Comparison of ENCODE assay signal across 27 mouse cellular contexts in genomic region chr2:11204961-11205360, GRCm38 (mm10). TPM values are rescaled to one million over a fixed set of nuclear protein-coding genes. Genes with fewer than 3 reads are reported as not detected.
DNase-seq lines count a peak whose midpoint lies in the region; ATAC-seq and TF ChIP-seq lines count a peak whose summit lies in the region.
"Had no signal": no experiment of that assay in that cellular context is flagged by ENCODE, and none has a peak within 500 bp of the region (broad histone marks: within the 10 kb centered on the region; RNA-seq: fewer than 3 reads in every experiment).

No protein-coding gene starts in this region.

- intact Hi-C loops in heart, adult 2 months (cut with DNase I): no loop called here

- peak overlapping the region; percentile 88 for H3K27ac ChIP-seq in spleen, adult 2 months (ENCODE audit: insufficient read depth, low read length)
- H3K27ac ChIP-seq in hindbrain, embryonic 14.5 days: no peak overlapping the region
- H3K27ac ChIP-seq in heart, adult 2 months: no peak overlapping the region
- H3K27ac ChIP-seq: embryonic facial prominence, embryonic 15.5 days; forebrain, embryonic 12.5 days; hindbrain, embryonic 15.5 days; intestine, embryonic 15.5 days; layer of hippocampus, adult 2 months; liver, embryonic 13.5 days; midbrain, embryonic 13.5 days had no signal

- peaks cover 10% of the 10 kb centered on the region for H3K4me1 ChIP-seq in spleen, adult 2 months (ENCODE audit: control insufficient read depth, insufficient read depth, insufficient read length)
- no peaks in the 10 kb centered on the region for H3K4me1 ChIP-seq in hindbrain, embryonic 14.5 days (replicated peaks; ENCODE audit: control insufficient read depth, insufficient read depth, low read length)
- no peaks in the 10 kb centered on the region for H3K4me1 ChIP-seq in heart, adult 2 months (ENCODE audit: control insufficient read depth, insufficient read depth, low read length)
- H3K4me1 ChIP-seq: embryonic facial prominence, embryonic 15.5 days; hindbrain, embryonic 15.5 days; intestine, embryonic 15.5 days; midbrain, embryonic 13.5 days had no signal

- no peak overlapping the region for H3K4me3 ChIP-seq in spleen, adult 2 months (ENCODE audit: extremely low read depth, insufficient read depth, insufficient read length)
- no peak overlapping the region for H3K4me3 ChIP-seq in hindbrain, embryonic 14.5 days (replicated peaks; ENCODE audit: low read length)
- H3K4me3 ChIP-seq in heart, adult 2 months: no peak overlapping the region
- H3K4me3 ChIP-seq: embryonic facial prominence, embryonic 15.5 days; forebrain, embryonic 12.5 days; hindbrain, embryonic 15.5 days; intestine, embryonic 15.5 days; layer of hippocampus, adult 2 months; liver, embryonic 13.5 days; midbrain, embryonic 13.5 days had no signal

- ATAC-seq in CD4-positive, CD25-positive, alpha-beta regulatory T cell, adult 4 months: peak; percentile 25
- ATAC-seq in megakaryocyte, adult 5-6 weeks (ENCODE audit: poor library complexity, severe bottlenecking): peak; percentile 30; the same call in 1 of the 2 replicates
- no peak for ATAC-seq in hindbrain, embryonic 14.5 days (ENCODE audit: low FRiP score)
- ATAC-seq: intestine, embryonic 15.5 days; midbrain, embryonic 13.5 days had no signal

- TF ChIP-seq POLR2A in spleen, adult 2 months (IDR thresholded peaks at IDR 0.05; ENCODE audit: low read depth, low read length): no peak
- TF ChIP-seq POLR2A in heart, adult 2 months (IDR thresholded peaks at IDR 0.05; ENCODE audit: insufficient read depth, low read depth, low read length): no peak

- no peak for DNase-seq in spleen, adult 2 months (ENCODE audit: low read depth in 1 of 2, low spot score in 2 of 2)
- DNase-seq in spleen, postnatal 36 days (ENCODE audit: low spot score in 2 of 2): no peak
- no peak for DNase-seq in hindbrain, embryonic 14.5 days (ENCODE audit: low spot score)
- DNase-seq in right cerebral cortex, postnatal 10 days (ENCODE audit: low spot score in 2 of 2): no peak
- no peak for DNase-seq in heart, adult 2 months
- DNase-seq: adrenal gland, adult 8-10 months; cerebellum, adult 2 months; cerebellum, postnatal 14 days; gastrocnemius, postnatal 10 days; heart, adult 11 months; kidney, adult 2 months; kidney, postnatal 36 days; left cerebral cortex, postnatal 4 days; liver, embryonic 13.5 days; lung, adult 2 months; lung, postnatal 14 days; spleen, adult 18-20 months had no signal

- H3K27me3 ChIP-seq in spleen, adult 2 months (ENCODE audit: control insufficient read depth, insufficient read depth, low read length): no peaks in the 10 kb centered on the region
- no peaks in the 10 kb centered on the region for H3K27me3 ChIP-seq in hindbrain, embryonic 14.5 days (ENCODE audit: control insufficient read depth, insufficient read depth, low read length)
- no peaks in the 10 kb centered on the region for H3K27me3 ChIP-seq in heart, adult 2 months (ENCODE audit: control insufficient read depth, insufficient read depth, low read length)
- H3K27me3 ChIP-seq: CH12.LX; embryonic facial prominence, embryonic 15.5 days; forebrain, embryonic 12.5 days; hindbrain, embryonic 15.5 days; intestine, embryonic 15.5 days; liver, embryonic 13.5 days; midbrain, embryonic 13.5 days had no signal

- no peak for TF ChIP-seq EP300 in heart, adult 2 months (IDR thresholded peaks at IDR 0.05; ENCODE audit: insufficient read depth, low read depth, low read length)

- H3K79me2 ChIP-seq in heart, adult 2 months (replicated peaks; ENCODE audit: control insufficient read depth, insufficient read depth, low read length): no peaks in the 10 kb centered on the region

- H3K4me2 ChIP-seq in hindbrain, embryonic 14.5 days (replicated peaks): no peak overlapping the region
- H3K4me2 ChIP-seq: embryonic facial prominence, embryonic 15.5 days; forebrain, embryonic 12.5 days; heart, embryonic 11.5 days; hindbrain, embryonic 15.5 days; intestine, embryonic 15.5 days; liver, embryonic 13.5 days; midbrain, embryonic 13.5 days had no signal

- no peak for TF ChIP-seq CTCF in spleen, adult 2 months (IDR thresholded peaks at IDR 0.05; ENCODE audit: extremely low read depth, insufficient read depth, insufficient read length, insufficient replicate concordance)
- no peak for TF ChIP-seq CTCF in heart, adult 2 months (IDR thresholded peaks at IDR 0.05)

- no peaks in the 10 kb centered on the region for H3K36me3 ChIP-seq in spleen, adult 2 months (ENCODE audit: control insufficient read depth, insufficient read depth, low read length)
- H3K36me3 ChIP-seq in hindbrain, embryonic 14.5 days (replicated peaks; ENCODE audit: control insufficient read depth, insufficient read depth): no peaks in the 10 kb centered on the region
- H3K36me3 ChIP-seq in heart, adult 2 months (ENCODE audit: control insufficient read depth, insufficient read depth, low read length): no peaks in the 10 kb centered on the region
- H3K36me3 ChIP-seq: embryonic facial prominence, embryonic 15.5 days; forebrain, embryonic 12.5 days; hindbrain, embryonic 15.5 days; intestine, embryonic 15.5 days; liver, embryonic 13.5 days; midbrain, embryonic 13.5 days had no signal

- H3K9ac ChIP-seq in hindbrain, embryonic 14.5 days: no peak overlapping the region
- no peak overlapping the region for H3K9ac ChIP-seq in heart, adult 2 months (ENCODE audit: low read depth, low read length)
- H3K9ac ChIP-seq: embryonic facial prominence, embryonic 15.5 days; forebrain, embryonic 12.5 days; hindbrain, embryonic 15.5 days; intestine, embryonic 15.5 days; liver, embryonic 13.5 days; midbrain, embryonic 13.5 days had no signal

- WGBS in spleen, adult 2 months: 65% methylated on average over 9 of the region's 9 CpGs
- 94% methylated on average over 9 of the region's 9 CpGs for WGBS in hindbrain, embryonic 14.5 days
- 60% methylated on average over 9 of the region's 9 CpGs for WGBS in heart, adult 2 months

- no peaks in the 10 kb centered on the region for H3K9me3 ChIP-seq in hindbrain, embryonic 14.5 days (ENCODE audit: control insufficient read depth, low read length)
- H3K9me3 ChIP-seq: embryonic facial prominence, embryonic 15.5 days; forebrain, embryonic 12.5 days; hindbrain, embryonic 15.5 days; intestine, embryonic 15.5 days; liver, embryonic 13.5 days; midbrain, embryonic 13.5 days had no signal

RNA-seq across cellular contexts. Expression of gene Prkcq, which starts 33.1 kb away (rescaled TPM):
- polyA plus RNA-seq in spleen, adult 2 months (2012; rRNA removed): 9.3 and 11.2 TPM in 2 replicates
- polyA plus RNA-seq in CD4-positive, CD25-positive, alpha-beta regulatory T cell, adult 4 months (2017; shearing (Covaris generic)): 100 to 1,000 TPM; 134 to 151 TPM
- total RNA-seq in megakaryocyte, adult 5-6 weeks (2015): 3.2 and 4.3 TPM in 2 replicates
- 3.5 and 3.9 TPM in 2 replicates for total RNA-seq in megakaryocyte, adult 5-6 weeks (2017)
- 23.6 and 26.8 TPM in 2 replicates for polyA plus RNA-seq in hindbrain, embryonic 14.5 days (2014; fragmentation: Nextera tagmentation; extraction: Ambion mirVana)
- total RNA-seq in heart, adult 2 months (2021): 1 to 10 TPM; 2.6 to 3.3 TPM
- polyA plus RNA-seq in heart, adult 2 months (2012; rRNA removed): 1.1 and 1.5 TPM in 2 replicates
- total RNA-seq: CH12.LX had no signal
